Mouse (Mus musculus) hindbrain, postnatal 0 days (tissue): ENCODE data around the gene Nek5. TPM values are rescaled to one million over a fixed set of nuclear protein-coding genes. Genes with fewer than 3 reads are reported as not detected.

Experiments
- ATAC-seq: fragments of 200-750 bp; cut with Nextera tagmentation; 2 replicates; pipeline ENCODE4 v1.8.0; 2017; ENCODE audit warnings: mild to moderate bottlenecking, moderate TSS enrichment, moderate library complexity
- DNase-seq: peaks from one replicate; pipeline ENCODE4 v3.0.0-alpha.2; 2015; ENCODE audit warnings: low spot score
- H3K27ac ChIP-seq: fragments of 300-500 bp; sonication (generic); 2 replicates; pipeline ENCODE4 v1.5.1; 2014; ENCODE audit warnings: mild to moderate bottlenecking
- H3K27me3 ChIP-seq: fragments of 300-500 bp; sonication (generic); 2 replicates; pipeline ENCODE4 v1.6.1; 2014; ENCODE audit warnings: low read length, mixed read lengths; ENCODE audit not compliant: insufficient read depth
- H3K36me3 ChIP-seq: fragments of 300-500 bp; sonication (generic); 2 replicates; pipeline ENCODE4 v1.6.1; 2014; ENCODE audit warnings: low read length, mixed read lengths; ENCODE audit not compliant: insufficient read depth
- H3K4me1 ChIP-seq: fragments of 300-500 bp; sonication (generic); 2 replicates; pipeline ENCODE4 v1.6.1; 2014; ENCODE audit warnings: antibody characterized with exemption, low read length, mixed read lengths; ENCODE audit not compliant: insufficient read depth
- H3K4me2 ChIP-seq: fragments of 300-500 bp; sonication (generic); 2 replicates; pipeline ENCODE4 v1.6.1; 2014; ENCODE audit warnings: low read depth, mild to moderate bottlenecking, low read length, moderate library complexity, mixed read lengths
- H3K4me3 ChIP-seq: fragments of 300-500 bp; sonication (generic); 2 replicates; pipeline ENCODE4 v1.5.1; 2014; ENCODE audit warnings: low read length
- H3K9ac ChIP-seq: fragments of 300-500 bp; sonication (generic); replicated peaks from 2 replicates; pipeline ENCODE4 v1.6.1; 2014; ENCODE audit warnings: mild to moderate bottlenecking, low read length, moderate library complexity, mixed read lengths
- H3K9me3 ChIP-seq: fragments of 300-500 bp; sonication (generic); 2 replicates; pipeline ENCODE4 v1.6.1; 2016; ENCODE audit warnings: low read length, mixed read lengths
- CTCF ChIP-seq: IDR thresholded peaks from 2 replicates; pipeline ENCODE4 v1.5.1; 2016; ENCODE audit warnings: antibody characterized with exemption, control low read depth, low read depth
- WGBS: fragments of 180-500 bp; shearing (Covaris S2); extraction: QIAGEN DNeasy Blood & Tissue Kit; methylation state at CpG from one replicate; pipeline ENCODE4 v1.1.7; 2014; 5-methylcytosine and 5-hydroxymethylcytosine counted together
- polyA plus RNA-seq: library from polyadenylated mRNA; unstranded; fragments of >200 nt; fragmentation: Nextera tagmentation; extraction: Ambion mirVana; gene quantifications from 2 replicates; pipeline ENCODE4 v1.2.1, GENCODE M21; 2015
- total RNA-seq: library from RNA; depleted of rRNA; stranded (reverse); fragments of >200 nt; gene quantifications from 2 replicates; pipeline ENCODE4 v1.2.3, GENCODE M21; 2014; rRNA removed

Gene Nek5
- 1.5 and 1.8 TPM in 2 replicates for total RNA-seq
- 1.6 and 1.8 TPM in 2 replicates for polyA plus RNA-seq

GRCm38 (mm10) chr8:22124220-22125152 lies at the start of gene Nek5:
TSS of gene Nek5 (minus strand) at chr8:22125053.
- peak; percentile 70 for DNase-seq
- Histone ChIP-seq H3K4me3 (peak within 1 kb of the TSS; percentile 37), H3K4me1 (peaks cover 6% of the 10 kb centered on the region; the same call in 1 of the 2 replicates), H3K9ac (peak within 1 kb of the TSS; percentile 30), H3K4me2 (peak within 1 kb of the TSS; percentile 73), H3K36me3 (no peaks in the 10 kb centered on the region), H3K27me3 (no peaks in the 10 kb centered on the region), H3K9me3 (no peaks in the 10 kb centered on the region), H3K27ac (no peak within 1 kb of the TSS; the same call in 1 of the 2 replicates)
- TF ChIP-seq CTCF = peak; percentile 67
- WGBS = 1% methylated on average over 29 of the region's 29 CpGs
- ATAC-seq = peak; percentile 77

GRCm38 (mm10) chr8:22169167-22169566 lies 44.3 kb upstream of the Nek5 start:
- DNase-seq (no peak), ATAC-seq (no peak)
- no peak overlapping the region for H3K4me2 ChIP-seq
- no peak for TF ChIP-seq CTCF
- H3K4me1 ChIP-seq = no peaks in the 10 kb centered on the region
- H3K36me3 ChIP-seq = no peaks in the 10 kb centered on the region
- no peak overlapping the region for H3K9ac ChIP-seq
- no peak overlapping the region for H3K27ac ChIP-seq
- 84% methylated on average over 5 of the region's 5 CpGs for WGBS
- no peaks in the 10 kb centered on the region for H3K9me3 ChIP-seq
- H3K4me3 ChIP-seq = no peak overlapping the region
- H3K27me3 ChIP-seq = no peaks in the 10 kb centered on the region

GRCm38 (mm10) chr8:22166080-22166603 lies 41.3 kb upstream of the Nek5 start, which contains the start of gene Nek3:
TSS of gene Nek3 (minus strand) at chr8:22166435.
- no peaks in the 10 kb centered on the region for H3K27me3 ChIP-seq
- peak; percentile 96 for DNase-seq
- no peaks in the 10 kb centered on the region for H3K4me1 ChIP-seq
- peak; percentile 99 for ATAC-seq
- peak within 1 kb of the TSS; percentile 63 for H3K4me3 ChIP-seq
- H3K27ac ChIP-seq = peak within 1 kb of the TSS; percentile 83
- peak within 1 kb of the TSS; percentile 65 for H3K4me2 ChIP-seq
- no peaks in the 10 kb centered on the region for H3K9me3 ChIP-seq
- WGBS = under 1% methylated on average over 41 of the region's 43 CpGs
- H3K9ac ChIP-seq = peak within 1 kb of the TSS; percentile 68
- TF ChIP-seq CTCF = peak; percentile 74
- no peaks in the 10 kb centered on the region for H3K36me3 ChIP-seq

GRCm38 (mm10) chr8:22165251-22166079 lies 40.6 kb upstream of the Nek5 start:
- ATAC-seq (peak; percentile 41), DNase-seq (no peak)
- no peak for TF ChIP-seq CTCF
- Histone ChIP-seq H3K27me3 (no peaks in the 10 kb centered on the region), H3K36me3 (no peaks in the 10 kb centered on the region), H3K4me2 (peak overlapping the region; percentile 65), H3K9ac (peak overlapping the region; percentile 68), H3K4me1 (no peaks in the 10 kb centered on the region), H3K4me3 (peak overlapping the region; percentile 63), H3K9me3 (no peaks in the 10 kb centered on the region), H3K27ac (peak overlapping the region; percentile 83)
- WGBS = 50% methylated on average over 10 of the region's 10 CpGs

GRCm38 (mm10) chr8:22164431-22164830 lies 39.6 kb upstream of the Nek5 start:
- H3K4me3 ChIP-seq = no peak overlapping the region
- ATAC-seq = no peak
- 92% methylated on average over 10 of the region's 10 CpGs for WGBS

GRCm38 (mm10) chr8:22162206-22162605 lies 37.4 kb upstream of the Nek5 start:
- no peaks in the 10 kb centered on the region for H3K9me3 ChIP-seq
- H3K4me1 ChIP-seq = no peaks in the 10 kb centered on the region
- no peak for TF ChIP-seq CTCF
- H3K27ac ChIP-seq = no peak overlapping the region
- ATAC-seq (no peak), DNase-seq (no peak)
- WGBS = 92% methylated on average over 8 of the region's 8 CpGs
- H3K9ac ChIP-seq = no peak overlapping the region
- H3K36me3 ChIP-seq = 0 out of 2 replicates have a peak, but pooled peaks cover 3% of the 10 kb centered on the region
- H3K4me3 ChIP-seq = no peak overlapping the region
- H3K27me3 ChIP-seq = no peaks in the 10 kb centered on the region
- H3K4me2 ChIP-seq = no peak overlapping the region

More at GRCm38 (mm10) chr8:22164431-22164830, 39.6 kb upstream of the Nek5 start:
- Histone ChIP-seq H3K27me3 (no peaks in the 10 kb centered on the region), H3K4me2 (no peak overlapping the region), H3K27ac (no peak overlapping the region), H3K9me3 (no peaks in the 10 kb centered on the region), H3K36me3 (0 out of 2 replicates have a peak, but pooled peaks cover 3% of the 10 kb centered on the region), H3K4me1 (no peaks in the 10 kb centered on the region), H3K9ac (no peak overlapping the region)
- no peak for TF ChIP-seq CTCF
- no peak for DNase-seq
